Mouse (Mus musculus) midbrain, postnatal 0 days (tissue): ENCODE data around the gene Tbata. TPM values are rescaled to one million over a fixed set of nuclear protein-coding genes. Genes with fewer than 3 reads are reported as not detected.
A peak's percentile ranks its signal among the peaks of the same experiment; 100 is the strongest.

Experiments used
- ATAC-seq: fragments of 200-750 bp; cut with Nextera tagmentation; 2 replicates; pipeline ENCODE4 v1.8.0; 2017; ENCODE audit warnings: moderate number of reproducible peaks, mild to moderate bottlenecking, moderate TSS enrichment, moderate library complexity; ENCODE audit not compliant: low FRiP score
- DNase-seq: peaks from one replicate; pipeline ENCODE4 v3.0.0-alpha.2; 2015; ENCODE audit warnings: low spot score
- H3K27ac ChIP-seq: fragments of 300-500 bp; sonication (generic); 2 replicates; pipeline ENCODE4 v1.5.1; 2014; ENCODE audit warnings: low read depth, mild to moderate bottlenecking, low read length, mixed read lengths
- H3K27me3 ChIP-seq: fragments of 300-500 bp; sonication (generic); 2 replicates; pipeline ENCODE4 v1.6.1; 2014; ENCODE audit warnings: low read length, control low read depth, mixed read lengths; ENCODE audit not compliant: insufficient read depth
- H3K36me3 ChIP-seq: fragments of 300-500 bp; sonication (generic); 2 replicates; pipeline ENCODE4 v1.6.1; 2014; ENCODE audit warnings: low read length, control low read depth, mixed read lengths; ENCODE audit not compliant: insufficient read depth
- H3K4me1 ChIP-seq: fragments of 300-500 bp; sonication (generic); 2 replicates; pipeline ENCODE4 v1.6.1; 2014; ENCODE audit warnings: mild to moderate bottlenecking, control low read depth, antibody characterized with exemption, low read length, mixed read lengths; ENCODE audit not compliant: insufficient read depth
- H3K4me2 ChIP-seq: fragments of 300-500 bp; sonication (generic); 2 replicates; pipeline ENCODE4 v1.6.1; 2014; ENCODE audit warnings: low read depth, mild to moderate bottlenecking, low read length, mixed read lengths; ENCODE audit not compliant: poor library complexity, severe bottlenecking
- H3K4me3 ChIP-seq: fragments of 300-500 bp; sonication (generic); 2 replicates; pipeline ENCODE4 v1.5.1; 2014; ENCODE audit warnings: low read depth, mild to moderate bottlenecking, low read length, moderate library complexity
- H3K9ac ChIP-seq: fragments of 300-500 bp; sonication (generic); replicated peaks from 2 replicates; pipeline ENCODE4 v1.6.1; 2014; ENCODE audit warnings: mild to moderate bottlenecking, low read length, moderate library complexity, mixed read lengths; ENCODE audit not compliant: poor library complexity, severe bottlenecking
- H3K9me3 ChIP-seq: fragments of 300-500 bp; sonication (generic); 2 replicates; pipeline ENCODE4 v1.6.1; 2016; ENCODE audit warnings: low read length, control low read depth
- CTCF ChIP-seq: IDR thresholded peaks from 2 replicates; pipeline ENCODE4 v1.5.1; 2016; ENCODE audit warnings: antibody characterized with exemption, mild to moderate bottlenecking
- WGBS: fragments of 180-500 bp; shearing (Covaris S2); extraction: QIAGEN DNeasy Blood & Tissue Kit; methylation state at CpG from one replicate; pipeline ENCODE4 v1.1.7; 2014; 5-methylcytosine and 5-hydroxymethylcytosine counted together
- polyA plus RNA-seq: library from polyadenylated mRNA; unstranded; fragments of >200 nt; fragmentation: Nextera tagmentation; extraction: Ambion mirVana; gene quantifications from 2 replicates; pipeline ENCODE4 v1.2.1, GENCODE M21; 2015
- total RNA-seq: library from RNA; depleted of rRNA; stranded (reverse); fragments of >200 nt; gene quantifications from 2 replicates; pipeline ENCODE4 v1.2.3, GENCODE M21; 2014

The Tbata gene
- total and polyA plus RNA-seq, 2 experiments from 2014 or later = 0.11 TPM

DNA sequence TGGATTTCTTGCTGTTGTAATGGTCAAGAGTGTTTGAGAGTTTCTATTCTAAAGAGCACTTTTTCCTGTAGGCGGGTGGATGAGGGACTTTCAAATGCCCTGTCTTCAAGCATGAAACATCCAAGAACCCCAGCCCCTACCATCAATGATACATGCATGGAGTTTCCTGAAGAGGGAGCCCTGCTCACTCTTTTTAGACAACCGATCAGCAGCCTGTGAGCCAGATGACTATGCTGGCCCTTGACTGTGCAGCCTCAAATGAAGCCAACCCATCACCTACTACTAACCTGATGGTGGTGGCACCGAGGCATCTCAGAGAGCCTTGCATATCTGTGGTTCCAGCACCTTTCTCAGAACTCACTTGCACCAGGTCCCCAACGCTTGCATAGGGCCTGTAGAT, 742 bp downstream of the Tbata start:
- Histone ChIP-seq H3K4me3 (no peak overlapping the region), H3K27me3 (no peaks in the 10 kb centered on the region; the same call in 1 of the 2 replicates), H3K36me3 (no peaks in the 10 kb centered on the region), H3K9ac (no peak overlapping the region), H3K4me2 (no peak overlapping the region), H3K9me3 (no peaks in the 10 kb centered on the region), H3K4me1 (no peaks in the 10 kb centered on the region), H3K27ac (no peak overlapping the region)
- WGBS = 87% methylated on average over 4 of the region's 4 CpGs
- ATAC-seq = no peak
- DNase-seq = no peak
- no peak for TF ChIP-seq CTCF

DNA sequence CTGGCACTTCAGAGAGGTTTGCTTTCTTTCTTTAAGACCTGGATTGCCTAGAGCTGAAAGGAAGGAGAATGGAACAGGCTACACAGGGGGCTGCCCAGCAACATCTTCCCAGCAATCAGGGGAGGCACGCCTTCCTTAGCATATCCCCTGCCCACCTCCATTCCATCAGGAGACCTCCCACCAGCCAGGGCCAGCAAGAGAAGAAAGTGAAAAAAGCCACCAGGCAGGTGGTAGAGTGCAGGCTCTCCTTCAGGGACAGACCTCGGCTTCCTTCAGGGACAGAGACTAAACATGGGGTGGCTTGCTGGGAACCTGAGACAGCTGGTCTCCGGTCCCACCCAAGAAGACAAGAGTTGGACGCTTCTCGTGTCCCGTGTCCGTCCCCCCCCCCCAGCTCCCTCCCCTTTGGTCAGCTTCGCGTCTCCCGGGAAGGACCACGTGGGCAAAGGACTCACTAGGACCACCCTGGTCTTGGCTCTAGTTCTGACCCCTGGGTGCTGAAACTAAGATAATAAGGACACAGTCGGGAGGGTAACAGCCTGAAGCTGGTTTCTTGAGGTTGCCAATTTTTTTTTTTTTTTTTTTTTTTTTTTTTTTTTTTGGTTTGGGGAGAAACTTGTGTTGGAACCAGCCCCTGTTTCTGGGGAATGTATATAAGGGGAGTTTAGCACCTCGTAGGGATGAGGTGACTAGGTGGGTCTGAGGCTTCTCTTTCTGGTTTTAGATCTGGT, 3.1 kb downstream of the Tbata start:
- DNase-seq = peak; percentile 26
- no peaks in the 10 kb centered on the region for H3K9me3 ChIP-seq
- H3K4me1 ChIP-seq = no peaks in the 10 kb centered on the region
- no peak overlapping the region for H3K9ac ChIP-seq
- WGBS = 52% methylated on average over 13 of the region's 13 CpGs
- no peak for ATAC-seq
- no peaks in the 10 kb centered on the region; the same call in 1 of the 2 replicates for H3K27me3 ChIP-seq
- no peak for TF ChIP-seq CTCF
- H3K36me3 ChIP-seq = no peaks in the 10 kb centered on the region
- no peak overlapping the region for H3K4me2 ChIP-seq
- H3K27ac ChIP-seq = no peak overlapping the region
- H3K4me3 ChIP-seq = no peak overlapping the region

DNA sequence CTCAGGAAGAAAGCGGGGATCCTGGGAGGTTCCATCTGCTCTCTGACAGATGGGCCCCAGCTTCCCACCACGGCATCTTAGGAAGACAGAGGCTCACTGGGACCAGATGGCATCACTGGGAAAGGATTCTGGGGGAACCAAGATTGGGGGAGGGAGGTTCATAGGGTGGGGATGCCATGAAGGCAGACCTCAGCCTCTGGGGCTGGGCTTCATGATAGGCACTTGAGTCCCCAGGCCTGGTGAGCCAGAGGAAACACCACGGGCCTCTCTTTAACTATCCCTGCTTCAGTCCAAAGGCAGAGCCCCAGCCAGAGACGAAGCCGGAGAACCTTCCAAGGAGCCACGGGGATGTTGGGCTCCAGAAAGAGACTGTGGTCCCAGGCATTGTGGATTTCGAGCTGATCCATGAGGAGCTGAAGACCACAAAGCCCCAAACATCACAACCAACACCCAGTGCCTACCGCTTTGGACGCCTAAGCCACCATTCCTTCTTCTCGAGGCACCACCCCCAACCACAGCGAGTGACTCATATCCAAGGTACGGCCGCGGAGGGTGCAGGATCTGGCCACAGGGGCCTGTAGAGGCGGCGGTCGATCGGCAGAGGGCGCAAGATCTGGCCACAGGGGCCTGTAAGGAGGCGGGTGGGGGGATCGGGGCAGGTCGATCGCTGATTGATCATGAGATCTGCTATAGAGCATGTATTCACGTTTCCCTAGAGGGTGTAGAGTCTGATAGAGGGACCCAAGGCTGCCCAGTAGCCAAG, 3.9 kb downstream of the Tbata start:
- Histone ChIP-seq H3K27ac (no peak overlapping the region), H3K36me3 (no peaks in the 10 kb centered on the region), H3K4me2 (no peak overlapping the region), H3K9ac (no peak overlapping the region), H3K9me3 (no peaks in the 10 kb centered on the region), H3K4me3 (no peak overlapping the region), H3K27me3 (no peaks in the 10 kb centered on the region; the same call in 1 of the 2 replicates), H3K4me1 (no peaks in the 10 kb centered on the region)
- DNase-seq (peak; percentile 60), ATAC-seq (no peak)
- peak; percentile 52 for TF ChIP-seq CTCF
- WGBS = 17% methylated on average over 24 of the region's 24 CpGs

DNA sequence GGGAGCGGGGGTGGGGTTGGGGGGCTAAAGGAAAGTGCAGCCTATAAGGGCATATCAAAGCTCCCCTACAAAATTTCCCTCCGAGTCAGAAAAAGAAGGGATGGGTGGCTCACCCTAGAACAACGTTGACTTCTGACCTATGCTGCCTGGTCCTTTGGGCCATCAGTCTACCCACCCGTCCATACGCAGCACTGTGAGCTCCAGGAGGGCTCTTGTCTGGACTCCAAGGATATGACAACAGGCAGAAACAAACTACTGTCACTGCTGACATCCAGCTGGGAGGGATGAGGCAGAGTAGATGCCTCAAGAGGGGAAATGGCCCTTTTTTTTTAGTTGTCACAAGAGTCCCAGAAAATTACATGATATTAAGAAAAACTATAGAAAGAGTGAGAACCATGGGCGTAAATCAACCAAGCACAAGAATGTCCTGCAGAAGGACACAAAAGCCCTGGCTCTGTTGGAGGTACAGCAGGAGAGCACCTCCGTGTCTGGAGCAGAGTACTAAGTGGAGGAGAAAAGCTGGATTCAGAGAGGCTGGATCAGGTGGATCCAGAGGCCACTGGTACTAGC, 4.6 kb downstream of the Tbata start:
- Histone ChIP-seq H3K27me3 (no peaks in the 10 kb centered on the region; the same call in 1 of the 2 replicates), H3K9me3 (no peaks in the 10 kb centered on the region), H3K27ac (no peak overlapping the region), H3K9ac (no peak overlapping the region), H3K4me3 (no peak overlapping the region), H3K4me1 (no peaks in the 10 kb centered on the region), H3K4me2 (no peak overlapping the region), H3K36me3 (no peaks in the 10 kb centered on the region)
- DNase-seq (no peak), ATAC-seq (no peak)
- no peak for TF ChIP-seq CTCF
- 50% methylated on average over 7 of the region's 7 CpGs for WGBS

DNA sequence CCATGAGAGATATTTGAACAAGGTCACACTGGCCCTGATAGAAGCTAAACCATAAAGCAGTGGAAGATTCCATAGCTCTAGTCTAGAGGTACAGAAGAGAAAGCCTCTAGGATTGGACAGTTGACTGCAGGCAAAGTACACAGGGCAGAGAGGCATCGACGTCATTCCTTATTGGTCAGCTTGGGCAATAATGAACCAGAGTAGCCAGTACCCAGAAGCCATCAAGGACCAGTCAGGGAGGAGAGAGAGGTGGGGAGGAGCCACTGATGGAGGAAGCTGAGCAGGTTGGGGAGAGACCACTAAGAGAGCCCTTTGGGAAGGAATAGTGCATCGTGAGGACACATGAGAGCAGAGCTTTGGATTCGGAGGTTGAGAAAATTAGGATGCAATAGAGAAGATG, 6.0 kb downstream of the Tbata start:
- no peak for TF ChIP-seq CTCF
- H3K9ac ChIP-seq = no peak overlapping the region
- no peak for DNase-seq
- 87% methylated on average over 4 of the region's 4 CpGs for WGBS
- H3K9me3 ChIP-seq = no peaks in the 10 kb centered on the region
- H3K36me3 ChIP-seq = no peaks in the 10 kb centered on the region
- H3K4me3 ChIP-seq = no peak overlapping the region
- H3K27ac ChIP-seq = no peak overlapping the region
- no peaks in the 10 kb centered on the region; the same call in 1 of the 2 replicates for H3K27me3 ChIP-seq
- H3K4me2 ChIP-seq = no peak overlapping the region
- no peak for ATAC-seq
- no peaks in the 10 kb centered on the region for H3K4me1 ChIP-seq

DNA sequence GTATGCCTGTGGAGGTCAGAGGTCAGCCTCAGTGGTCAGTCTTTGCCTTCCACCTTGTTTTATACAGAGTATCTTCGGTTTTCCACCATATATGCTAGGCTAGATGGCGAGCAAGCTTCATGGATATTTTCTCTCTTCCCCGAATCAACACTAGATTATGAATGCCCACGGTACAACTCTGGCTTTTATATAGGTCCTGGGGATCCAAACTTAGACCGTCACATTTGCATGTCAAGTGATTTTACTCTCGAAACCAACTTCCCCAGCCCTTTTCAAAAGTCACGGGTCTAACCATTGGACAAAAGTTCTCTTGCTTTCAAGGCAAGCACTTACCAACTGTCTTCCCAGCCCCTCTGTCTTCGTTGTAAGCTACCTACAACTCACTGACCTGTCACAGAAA, 6.9 kb downstream of the Tbata start:
- H3K9ac ChIP-seq = no peak overlapping the region
- H3K4me2 ChIP-seq = no peak overlapping the region
- H3K27ac ChIP-seq = no peak overlapping the region
- no peaks in the 10 kb centered on the region for H3K9me3 ChIP-seq
- DNase-seq = no peak
- WGBS = 89% methylated on average over 8 of the region's 8 CpGs
- TF ChIP-seq CTCF = no peak
- no peaks in the 10 kb centered on the region for H3K4me1 ChIP-seq
- ATAC-seq = no peak
- no peaks in the 10 kb centered on the region; the same call in 1 of the 2 replicates for H3K27me3 ChIP-seq
- no peaks in the 10 kb centered on the region for H3K36me3 ChIP-seq
- H3K4me3 ChIP-seq = no peak overlapping the region
